Mouse (Mus musculus) C2C12 (cell line): ENCODE measurements around the gene Cd8a. TPM values are rescaled to one million over a fixed set of nuclear protein-coding genes. Genes with fewer than 3 reads are reported as not detected.

Experiments
- H3K27me3 ChIP-seq: one replicate; pipeline ENCODE4 v1.6.1; 2011; ENCODE audit not compliant: control insufficient read depth, insufficient read depth, insufficient read length
- H3K36me3 ChIP-seq: one replicate; pipeline ENCODE4 v1.6.1; 2011; ENCODE audit not compliant: control insufficient read depth, insufficient read depth
- H3K4me3 ChIP-seq: one replicate; pipeline ENCODE4 v1.5.1; 2011; ENCODE audit warnings: mild to moderate bottlenecking, control low read depth; ENCODE audit not compliant: poor library complexity, insufficient read depth, severe bottlenecking
- H3K79me2 ChIP-seq: one replicate; pipeline ENCODE4 v1.6.1; 2011; ENCODE audit not compliant: control insufficient read depth, insufficient read depth
- H3K79me3 ChIP-seq: one replicate; pipeline ENCODE4 v1.6.1; 2011; ENCODE audit warnings: low read depth, control low read depth
- H3ac ChIP-seq: one replicate; pipeline ENCODE3; 2011; ENCODE audit warnings: low read depth; ENCODE audit not compliant: control insufficient read depth, insufficient read length
- CEBPB ChIP-seq: IDR thresholded peaks from one replicate; pipeline ENCODE4 v1.6.1; 2011; ENCODE audit warnings: low read depth, mild to moderate bottlenecking, control low read depth, moderate library complexity
- CTCF ChIP-seq: IDR thresholded peaks from one replicate; pipeline ENCODE4 v1.5.1; 2011; ENCODE audit not compliant: control insufficient read depth, insufficient read depth, insufficient read length
- FOSL1 ChIP-seq: IDR thresholded peaks from one replicate; pipeline ENCODE4 v1.8.0; 2011; ENCODE audit warnings: mild to moderate bottlenecking, low read length; ENCODE audit not compliant: poor library complexity, insufficient read depth, severe bottlenecking
- MAX ChIP-seq: IDR thresholded peaks from one replicate; pipeline ENCODE4 v1.6.1; 2011; ENCODE audit warnings: mild to moderate bottlenecking, control low read depth
- MYOD1 ChIP-seq: IDR thresholded peaks from one replicate; pipeline ENCODE4 v1.6.1; 2011; ENCODE audit warnings: low read depth; ENCODE audit not compliant: control insufficient read depth, insufficient read length
- MYOG ChIP-seq: IDR thresholded peaks from one replicate; pipeline ENCODE4 v1.6.1; 2011; ENCODE audit not compliant: control insufficient read depth, insufficient read length; ENCODE audit errors: extremely low read depth
- USF1 ChIP-seq: IDR thresholded peaks from one replicate; pipeline ENCODE4 v1.6.1; 2011; ENCODE audit warnings: low read depth, mild to moderate bottlenecking, control low read depth, moderate library complexity
- polyA plus RNA-seq: library from polyadenylated mRNA; unstranded; fragments of >200 nt; fragmentation: generic; extraction: Trizol; gene quantifications from one replicate; pipeline ENCODE4 v1.2.1, GENCODE M21; 2012; ENCODE audit warnings: missing spikeins

The Cd8a gene
- polyA plus RNA-seq, 1 experiment: not detected

DNA sequence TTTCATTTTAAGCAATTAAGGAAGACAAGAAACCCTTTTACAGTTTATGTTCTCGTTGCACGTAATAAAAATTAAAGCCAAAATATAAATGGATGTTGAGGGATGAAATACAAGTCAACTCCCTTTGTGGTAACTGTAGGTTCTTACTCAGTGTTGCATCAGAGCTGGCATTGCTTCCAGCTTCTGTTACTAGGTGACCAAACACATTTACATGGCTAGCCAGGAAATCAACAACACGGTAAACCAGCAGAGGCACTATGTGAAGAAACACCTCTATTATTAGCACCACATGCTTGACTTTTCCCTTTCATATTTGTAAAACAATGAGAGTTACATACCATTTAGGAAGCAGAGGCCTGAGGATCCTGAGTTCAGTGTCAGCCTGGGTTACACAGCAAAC, 45.6 kb downstream of the Cd8a start:
- no peaks in the 10 kb centered on the region for H3K79me2 ChIP-seq
- H3K79me3 ChIP-seq: no peaks in the 10 kb centered on the region
- no peak overlapping the region for H3K4me3 ChIP-seq
- no peaks in the 10 kb centered on the region for H3K27me3 ChIP-seq
- H3ac ChIP-seq: no peak overlapping the region
- TF ChIP-seq CEBPB: peak; percentile 86
- no peak for TF ChIP-seq MYOG
- TF ChIP-seq FOSL1: no peak
- TF ChIP-seq CTCF: no peak
- no peak for TF ChIP-seq MAX
- no peaks in the 10 kb centered on the region for H3K36me3 ChIP-seq

DNA sequence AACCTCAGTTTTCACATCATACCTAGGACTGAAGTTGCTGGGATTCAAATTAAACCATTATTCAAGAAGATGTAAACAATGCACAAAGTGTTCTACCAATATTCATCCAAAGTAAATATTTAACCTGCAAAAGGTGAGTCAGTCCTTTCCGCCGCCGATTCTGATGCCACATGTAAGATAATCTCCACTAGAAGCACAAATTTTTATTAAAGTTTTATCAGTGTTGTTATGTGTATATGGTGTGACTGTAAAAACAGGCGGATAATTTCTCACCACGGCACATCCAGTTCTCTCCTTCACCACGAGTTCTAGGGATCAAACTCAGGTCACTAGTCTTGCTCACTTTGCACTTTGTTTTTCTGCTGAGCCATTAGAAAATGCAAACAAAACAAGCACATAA, 47.6 kb downstream of the Cd8a start:
- no peaks in the 10 kb centered on the region for H3K79me3 ChIP-seq
- no peaks in the 10 kb centered on the region for H3K36me3 ChIP-seq
- no peak overlapping the region for H3K4me3 ChIP-seq
- no peaks in the 10 kb centered on the region for H3K27me3 ChIP-seq
- no peak for TF ChIP-seq CTCF
- no peak for TF ChIP-seq MAX
- H3ac ChIP-seq: no peak overlapping the region
- no peaks in the 10 kb centered on the region for H3K79me2 ChIP-seq

DNA sequence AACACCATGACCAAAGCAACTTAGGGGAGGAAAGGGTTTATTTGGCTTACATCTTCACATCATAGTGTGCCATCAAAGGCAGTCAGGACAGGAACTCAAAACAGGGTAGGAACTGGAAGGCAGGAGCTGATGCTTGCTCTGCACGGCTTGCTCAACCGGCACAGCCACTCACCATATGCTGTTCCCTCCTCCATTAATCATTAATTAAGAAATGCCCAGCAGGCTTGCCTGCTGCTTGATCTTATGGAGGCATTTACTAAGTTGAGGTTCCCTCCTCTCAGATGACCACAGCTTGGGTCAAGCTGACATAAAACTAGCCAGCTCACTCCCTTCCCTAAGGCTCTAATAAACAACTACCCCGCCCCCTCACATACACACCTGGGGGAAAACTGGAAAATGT, 48.9 kb downstream of the Cd8a start:
- Histone ChIP-seq H3K79me2 (no peaks in the 10 kb centered on the region), H3K27me3 (no peaks in the 10 kb centered on the region), H3ac (no peak overlapping the region), H3K4me3 (no peak overlapping the region), H3K36me3 (peaks cover 1% of the 10 kb centered on the region), H3K79me3 (no peaks in the 10 kb centered on the region)
- TF ChIP-seq USF1: no peak
- no peak for TF ChIP-seq MYOD1
- no peak for TF ChIP-seq FOSL1
- no peak for TF ChIP-seq CTCF
- no peak for TF ChIP-seq MAX
- no peak for TF ChIP-seq CEBPB
- TF ChIP-seq MYOG: no peak

DNA sequence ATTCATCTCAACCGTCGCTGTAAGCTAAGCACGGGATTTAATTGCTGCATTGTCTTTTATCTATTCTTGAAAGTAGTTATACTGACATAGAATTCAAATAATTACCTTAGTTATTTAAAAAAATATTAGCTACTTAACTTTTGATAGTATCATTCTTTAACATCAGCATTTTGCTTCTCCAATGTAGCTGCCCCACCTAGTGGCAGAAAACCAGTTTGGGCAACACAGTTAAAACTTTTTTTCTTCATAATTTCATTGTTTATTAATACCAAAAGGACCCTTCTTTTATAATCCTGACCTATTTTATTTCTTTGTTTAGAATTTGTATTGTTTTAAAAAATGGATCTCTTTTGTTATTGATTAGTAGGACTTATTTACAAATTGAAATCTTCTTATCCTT, 49.9 kb downstream of the Cd8a start:
- TF ChIP-seq CEBPB (no peak), FOSL1 (no peak), MAX (no peak), MYOD1 (no peak), MYOG (no peak), USF1 (no peak), CTCF (no peak)
- Histone ChIP-seq H3K36me3 (peaks cover 6% of the 10 kb centered on the region), H3K79me2 (no peaks in the 10 kb centered on the region), H3ac (no peak overlapping the region), H3K4me3 (no peak overlapping the region), H3K27me3 (no peaks in the 10 kb centered on the region), H3K79me3 (no peaks in the 10 kb centered on the region)

DNA sequence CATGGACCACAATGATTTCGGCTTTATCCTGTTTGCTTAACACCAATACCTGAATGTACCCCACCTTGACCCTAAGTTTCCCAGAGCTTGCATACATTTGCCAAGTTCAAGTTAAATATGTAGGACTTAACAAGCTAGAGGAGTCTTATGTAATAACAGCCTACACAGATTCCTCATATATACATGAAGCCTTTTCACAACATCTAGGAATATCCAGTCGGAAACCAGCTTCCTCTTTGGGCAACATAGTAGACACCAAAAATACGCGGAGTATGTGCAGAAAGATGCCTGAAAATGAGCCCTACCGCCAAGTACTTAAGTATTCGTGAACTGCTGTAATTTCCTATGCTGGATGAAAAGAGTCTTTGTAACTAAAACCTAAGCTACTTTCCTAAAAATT, 52.5 kb downstream of the Cd8a start:
- TF ChIP-seq CTCF: no peak
- no peak for TF ChIP-seq MAX
- TF ChIP-seq MYOD1: no peak
- TF ChIP-seq USF1: no peak
- TF ChIP-seq FOSL1: no peak
- TF ChIP-seq CEBPB: no peak
- no peak for TF ChIP-seq MYOG
- Histone ChIP-seq H3ac (no peak overlapping the region), H3K79me3 (no peaks in the 10 kb centered on the region), H3K36me3 (peaks cover 6% of the 10 kb centered on the region), H3K27me3 (no peaks in the 10 kb centered on the region), H3K4me3 (no peak overlapping the region), H3K79me2 (no peaks in the 10 kb centered on the region)

DNA sequence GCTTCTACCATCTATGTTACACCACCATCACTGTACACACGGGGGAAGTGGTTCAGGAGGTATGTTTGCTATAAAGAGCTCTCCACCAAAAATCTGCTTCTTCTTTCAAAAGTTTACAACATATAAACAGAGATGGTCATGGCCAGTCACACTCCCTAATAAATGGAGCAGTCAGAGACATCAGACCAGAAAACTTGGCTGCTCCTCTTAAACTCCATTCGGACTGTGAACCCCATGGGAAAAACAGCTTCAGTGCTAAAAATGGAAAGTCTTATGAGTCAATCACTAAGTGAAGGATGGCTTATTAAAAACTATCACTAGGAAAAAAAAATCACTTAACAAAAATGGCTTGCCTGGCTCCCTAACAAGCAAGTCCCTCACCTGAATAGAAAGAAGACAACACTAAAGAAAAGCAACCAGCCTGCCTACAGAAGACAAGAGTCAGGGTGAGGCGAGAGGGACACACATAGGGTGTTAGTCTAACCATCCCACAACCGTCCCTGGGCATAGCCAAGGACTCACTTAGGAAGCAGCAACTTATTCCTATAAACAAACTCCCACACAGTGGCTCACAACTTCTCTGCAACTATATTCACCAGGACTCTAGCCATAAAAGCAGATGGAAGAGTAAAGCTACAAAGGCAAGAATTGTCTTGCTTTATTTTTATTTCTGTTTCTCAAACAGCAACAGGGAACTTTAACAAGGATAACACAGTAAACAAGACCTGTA, 54.9 kb downstream of the Cd8a start:
- Histone ChIP-seq H3ac (no peak overlapping the region), H3K27me3 (no peaks in the 10 kb centered on the region), H3K4me3 (no peak overlapping the region), H3K79me3 (no peaks in the 10 kb centered on the region), H3K36me3 (peaks cover 6% of the 10 kb centered on the region), H3K79me2 (no peaks in the 10 kb centered on the region)
- TF ChIP-seq CTCF: no peak
- TF ChIP-seq CEBPB: no peak
- TF ChIP-seq MYOD1: no peak
- no peak for TF ChIP-seq MYOG
- no peak for TF ChIP-seq FOSL1
- no peak for TF ChIP-seq MAX
- TF ChIP-seq USF1: no peak

Other genes starting within 250 kb of the Cd8a start
- gene Thnsl2, start 229.0 kb upstream of the Cd8a start, polyA plus RNA-seq: not detected
- not detected for gene Fabp1, start 173.6 kb upstream of the Cd8a start, polyA plus RNA-seq
- 11.5 TPM for gene Krcc1, start 101.8 kb upstream of the Cd8a start, polyA plus RNA-seq
- 7.1 TPM for gene Smyd1, start 51.2 kb upstream of the Cd8a start, polyA plus RNA-seq
- not detected for gene Cd8b1, start 50.6 kb upstream of the Cd8a start, polyA plus RNA-seq
- gene Rmnd5a, start 67.2 kb downstream of the Cd8a start, polyA plus RNA-seq: 4.0 TPM
- 4.5 TPM for gene Rnf103, start 120.5 kb downstream of the Cd8a start, polyA plus RNA-seq
- 51.7 TPM for gene Chmp3, start 170.4 kb downstream of the Cd8a start, polyA plus RNA-seq